Mouse (Mus musculus): Measurements from ENCODE around the gene Slc22a16.
"Not testable (repeated sequence)": the region's sequence is repeated elsewhere in the genome, so short reads cannot be mapped to it uniquely, and the experiment has no call there.

GRCm38 (mm10) chr10:40565695-40566094 is 4.4 kb upstream of the Slc22a16 start:
- TF ChIP-seq CTCF (IDR thresholded peaks at IDR 0.05 in 2 of 3, conservative IDR thresholded peaks at IDR 0.05 in 1 of 3; ENCODE audit: control insufficient read depth in 1 of 3, insufficient read depth in 1 of 3, low read depth in 2 of 3, low read length in 3 of 3, poor library complexity in 1 of 3, severe bottlenecking in 1 of 3); POLR2A (IDR thresholded peaks at IDR 0.05; ENCODE audit: control insufficient read depth in 1 of 2, insufficient read depth in 1 of 2, low read depth in 1 of 2, low read length in 2 of 2, poor library complexity in 1 of 2); ZC3H11A (IDR thresholded peaks at IDR 0.05; ENCODE audit: low read depth, low read length); TBP (IDR thresholded peaks at IDR 0.05; ENCODE audit: low read depth, low read length); CHD1 (IDR thresholded peaks at IDR 0.05; ENCODE audit: low read depth, low read length); GABPA (IDR thresholded peaks at IDR 0.05; ENCODE audit: low read depth, low read length); GATA1 (IDR thresholded peaks at IDR 0.05; ENCODE audit: low read depth, low read length); E2F4 (IDR thresholded peaks at IDR 0.05; ENCODE audit: borderline replicate concordance, low read depth, low read length); USF1 (IDR thresholded peaks at IDR 0.05; ENCODE audit: low read depth, low read length): not testable (repeated sequence)

All from MEL (cell line).